Mouse (Mus musculus) embryonic fibroblast, embryonic 13.5 days (primary cell): ENCODE data around the gene Spem2.

Source experiments
- CTCF ChIP-seq: IDR thresholded peaks from 2 replicates; pipeline ENCODE4 v1.5.1; 2011; ENCODE audit warnings: mild to moderate bottlenecking, control low read depth, low read length, moderate library complexity, borderline replicate concordance; ENCODE audit not compliant: insufficient read depth
- POLR2A ChIP-seq: IDR thresholded peaks from 2 replicates; pipeline ENCODE4 v1.6.1; 2011; ENCODE audit warnings: low read depth, mild to moderate bottlenecking, control low read depth, low read length, moderate library complexity

DNA sequence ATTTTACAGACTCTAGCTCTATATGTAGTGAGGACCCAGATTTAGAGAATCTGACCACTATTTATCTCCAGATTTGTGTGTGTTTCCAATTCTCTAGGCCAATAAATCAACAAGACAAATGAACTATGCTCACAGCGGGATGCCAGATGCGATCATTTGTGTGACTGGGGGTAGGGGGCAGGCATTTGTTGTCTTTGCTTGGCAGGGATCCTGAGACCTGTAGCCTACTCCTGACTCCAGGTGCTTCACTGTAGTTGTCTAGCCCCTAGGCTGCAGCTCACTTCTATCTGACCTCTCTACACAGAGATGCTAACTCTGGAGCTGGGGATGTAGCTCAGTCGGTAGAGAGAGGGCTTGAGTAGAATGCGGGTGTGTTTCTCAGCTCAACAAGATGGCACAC, 36.4 kb downstream of the Spem2 start:
- no peak for TF ChIP-seq CTCF
- TF ChIP-seq POLR2A, result no peak
